Mouse (Mus musculus): ENCODE data around the gene Ly6g6e. TPM values are rescaled to one million over a fixed set of nuclear protein-coding genes. Genes with fewer than 3 reads are reported as not detected.
"Not testable (repeated sequence)": the region's sequence is repeated elsewhere in the genome, so short reads cannot be mapped to it uniquely, and the experiment has no call there.

Gene Ly6g6e
- total and polyA plus RNA-seq, 2 experiments: 0.33 to 0.37 TPM

- WGBS: 88% methylated on average over 7 of the region's 7 CpGs
- Histone ChIP-seq H3K9ac (ENCODE audit: low read depth, low read length) (no peak overlapping the region), H3K4me1 (ENCODE audit: control insufficient read depth, insufficient read depth, low read length) (no peaks in the 10 kb centered on the region), H3K4me3 (ENCODE audit: insufficient read depth, low read depth, low read length) (no peak overlapping the region), H3K27me3 (ENCODE audit: control insufficient read depth, insufficient read depth, low read length) (no peaks in the 10 kb centered on the region), H3K79me2 (ENCODE audit: control insufficient read depth, insufficient read depth, low read length) (no peaks in the 10 kb centered on the region), H3K36me3 (ENCODE audit: control insufficient read depth, insufficient read depth, low read length) (no peaks in the 10 kb centered on the region), H3K27ac (replicated peaks; ENCODE audit: insufficient read depth, low read depth, low read length) (no peak overlapping the region)
- no peak for DNase-seq (ENCODE audit: extremely low read depth, low read depth, low spot score)
- no peak for TF ChIP-seq CTCF (IDR thresholded peaks at IDR 0.05; ENCODE audit: low read depth, low read length)
- no peak for TF ChIP-seq POLR2A (IDR thresholded peaks at IDR 0.05; ENCODE audit: extremely low read depth, insufficient read depth, low read length)
Measured at GRCm38 (mm10) chr17:35031880-35032279, 44.8 kb upstream of the Ly6g6e start.

- Histone ChIP-seq H3K4me1 (ENCODE audit: control insufficient read depth, insufficient read depth, low read length) (no peaks in the 10 kb centered on the region), H3K27me3 (ENCODE audit: control insufficient read depth, insufficient read depth, low read length) (no peaks in the 10 kb centered on the region), H3K27ac (replicated peaks; ENCODE audit: insufficient read depth, low read depth, low read length) (no peak overlapping the region), H3K9ac (ENCODE audit: low read depth, low read length) (no peak overlapping the region), H3K4me3 (ENCODE audit: insufficient read depth, low read depth, low read length) (no peak overlapping the region), H3K36me3 (ENCODE audit: control insufficient read depth, insufficient read depth, low read length) (no peaks in the 10 kb centered on the region), H3K79me2 (ENCODE audit: control insufficient read depth, insufficient read depth, low read length) (no peaks in the 10 kb centered on the region)
- no peak for DNase-seq (ENCODE audit: extremely low read depth, low read depth, low spot score)
- 77% methylated on average over 8 of the region's 8 CpGs for WGBS
- TF ChIP-seq CTCF (IDR thresholded peaks at IDR 0.05; ENCODE audit: low read depth, low read length): no peak
- TF ChIP-seq POLR2A (IDR thresholded peaks at IDR 0.05; ENCODE audit: extremely low read depth, insufficient read depth, low read length): no peak
Measured at GRCm38 (mm10) chr17:35032323-35032870, 44.3 kb upstream of the Ly6g6e start.

- H3K79me2 ChIP-seq (ENCODE audit: control insufficient read depth, insufficient read depth, low read length); H3K4me3 ChIP-seq (ENCODE audit: insufficient read depth, low read depth, low read length); H3K36me3 ChIP-seq (ENCODE audit: control insufficient read depth, insufficient read depth, low read length); H3K4me1 ChIP-seq (ENCODE audit: control insufficient read depth, insufficient read depth, low read length); H3K27me3 ChIP-seq (ENCODE audit: control insufficient read depth, insufficient read depth, low read length); H3K9ac ChIP-seq (ENCODE audit: low read depth, low read length); DNase-seq (ENCODE audit: extremely low read depth, low read depth, low spot score); H3K27ac ChIP-seq (replicated peaks; ENCODE audit: insufficient read depth, low read depth, low read length): not testable (repeated sequence)
- WGBS: 54% methylated on average over 1 of the region's 1 CpGs
Measured at GRCm38 (mm10) chr17:35033703-35034102, 43.0 kb upstream of the Ly6g6e start.

- no peaks in the 10 kb centered on the region for H3K27me3 ChIP-seq (ENCODE audit: control insufficient read depth, insufficient read depth, low read length)
- no peaks in the 10 kb centered on the region for H3K36me3 ChIP-seq (ENCODE audit: control insufficient read depth, insufficient read depth, low read length)
- 49% methylated on average over 6 of the region's 6 CpGs for WGBS
- no peak overlapping the region for H3K27ac ChIP-seq (replicated peaks; ENCODE audit: insufficient read depth, low read depth, low read length)
- DNase-seq (ENCODE audit: extremely low read depth, low read depth, low spot score): no peak
- H3K9ac ChIP-seq (ENCODE audit: low read depth, low read length): no peak overlapping the region
- TF ChIP-seq POLR2A (IDR thresholded peaks at IDR 0.05; ENCODE audit: extremely low read depth, insufficient read depth, low read length) (no peak), CTCF (IDR thresholded peaks at IDR 0.05; ENCODE audit: low read depth, low read length) (no peak)
- H3K79me2 ChIP-seq (ENCODE audit: control insufficient read depth, insufficient read depth, low read length): no peaks in the 10 kb centered on the region
- H3K4me1 ChIP-seq (ENCODE audit: control insufficient read depth, insufficient read depth, low read length): no peaks in the 10 kb centered on the region
- H3K4me3 ChIP-seq (ENCODE audit: insufficient read depth, low read depth, low read length): no peak overlapping the region
Measured at GRCm38 (mm10) chr17:35034896-35035295, 41.8 kb upstream of the Ly6g6e start.

GRCm38 (mm10) chr17:35039121-35039873 is 37.4 kb upstream of the Ly6g6e start:
- Histone ChIP-seq H3K36me3 (ENCODE audit: control insufficient read depth, insufficient read depth, low read length) (no peaks in the 10 kb centered on the region), H3K4me1 (ENCODE audit: control insufficient read depth, insufficient read depth, low read length) (no peaks in the 10 kb centered on the region), H3K9ac (ENCODE audit: low read depth, low read length) (no peak overlapping the region), H3K4me3 (ENCODE audit: insufficient read depth, low read depth, low read length) (no peak overlapping the region), H3K27ac (replicated peaks; ENCODE audit: insufficient read depth, low read depth, low read length) (no peak overlapping the region), H3K27me3 (ENCODE audit: control insufficient read depth, insufficient read depth, low read length) (no peaks in the 10 kb centered on the region), H3K79me2 (ENCODE audit: control insufficient read depth, insufficient read depth, low read length) (no peaks in the 10 kb centered on the region)
- WGBS: 93% methylated on average over 11 of the region's 11 CpGs
- no peak for TF ChIP-seq POLR2A (IDR thresholded peaks at IDR 0.05; ENCODE audit: extremely low read depth, insufficient read depth, low read length)
- no peak for TF ChIP-seq CTCF (IDR thresholded peaks at IDR 0.05; ENCODE audit: low read depth, low read length)
- DNase-seq (ENCODE audit: extremely low read depth, low read depth, low spot score): no peak

GRCm38 (mm10) chr17:35043794-35044193 is 32.9 kb upstream of the Ly6g6e start:
- 73% methylated on average over 4 of the region's 4 CpGs for WGBS
- TF ChIP-seq POLR2A (IDR thresholded peaks at IDR 0.05; ENCODE audit: extremely low read depth, insufficient read depth, low read length) (no peak), CTCF (IDR thresholded peaks at IDR 0.05; ENCODE audit: low read depth, low read length) (no peak)
- H3K4me1 ChIP-seq (ENCODE audit: control insufficient read depth, insufficient read depth, low read length): peaks cover 11% of the 10 kb centered on the region

More at GRCm38 (mm10) chr17:35043794-35044193, 32.9 kb upstream of the Ly6g6e start:
- no peak overlapping the region for H3K9ac ChIP-seq (ENCODE audit: low read depth, low read length)
- H3K27me3 ChIP-seq (ENCODE audit: control insufficient read depth, insufficient read depth, low read length): no peaks in the 10 kb centered on the region
- H3K27ac ChIP-seq (replicated peaks; ENCODE audit: insufficient read depth, low read depth, low read length): no peak overlapping the region
- no peaks in the 10 kb centered on the region for H3K36me3 ChIP-seq (ENCODE audit: control insufficient read depth, insufficient read depth, low read length)
- H3K79me2 ChIP-seq (ENCODE audit: control insufficient read depth, insufficient read depth, low read length): no peaks in the 10 kb centered on the region
- no peak for DNase-seq (ENCODE audit: extremely low read depth, low read depth, low spot score)
- H3K4me3 ChIP-seq (ENCODE audit: insufficient read depth, low read depth, low read length): no peak overlapping the region

All from liver, adult 2 months (tissue).